Mouse (Mus musculus): ENCODE measurements around the gene Pithd1.
A peak's percentile ranks its signal among the peaks of the same experiment; 100 is the strongest.

Pithd1 gene

GRCm38 (mm10) chr4:135986943-135987710 is at the start of gene Pithd1:
Pithd1 (minus strand) TSS chr4:135987264.
- peak; percentile 95 to 98 for DNase-seq (ENCODE audit: inconsistent age in 2 of 2, low spot score in 1 of 2)

DNA sequence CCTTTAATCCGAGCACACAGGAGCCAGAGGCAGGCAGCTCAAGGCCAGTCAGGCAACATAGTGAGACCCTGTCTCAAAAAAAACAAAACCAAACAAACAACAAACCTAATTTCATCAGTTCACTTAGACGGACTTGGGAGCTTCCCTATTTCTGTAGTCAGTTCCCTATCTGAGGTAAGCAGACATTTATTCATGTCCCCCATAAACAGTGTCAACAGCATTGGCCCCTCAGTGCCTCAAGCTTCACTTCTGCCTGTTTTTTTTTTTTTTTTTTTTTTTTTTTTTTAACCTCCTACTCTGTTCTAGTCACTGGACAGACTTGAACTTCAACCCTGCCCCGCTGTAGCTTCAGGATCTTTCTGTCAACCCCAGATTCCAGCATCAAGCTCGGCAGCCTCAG is 48.0 kb upstream of the Pithd1 start:
- no peak for DNase-seq (ENCODE audit: inconsistent age in 2 of 2, low spot score in 1 of 2)

- DNase-seq (ENCODE audit: inconsistent age in 2 of 2, low spot score in 1 of 2) = no peak
Observed at GRCm38 (mm10) chr4:136033231-136033630, 46.2 kb upstream of the Pithd1 start.

- DNase-seq (ENCODE audit: inconsistent age in 2 of 2, low spot score in 1 of 2) = peak in 1 of 2 experiments; percentile 53
Observed at GRCm38 (mm10) chr4:136030968-136031909, 44.2 kb upstream of the Pithd1 start.

GRCm38 (mm10) chr4:136028689-136029088 is 41.6 kb upstream of the Pithd1 start:
- no peak for DNase-seq (ENCODE audit: inconsistent age in 2 of 2, low spot score in 1 of 2)

DNA sequence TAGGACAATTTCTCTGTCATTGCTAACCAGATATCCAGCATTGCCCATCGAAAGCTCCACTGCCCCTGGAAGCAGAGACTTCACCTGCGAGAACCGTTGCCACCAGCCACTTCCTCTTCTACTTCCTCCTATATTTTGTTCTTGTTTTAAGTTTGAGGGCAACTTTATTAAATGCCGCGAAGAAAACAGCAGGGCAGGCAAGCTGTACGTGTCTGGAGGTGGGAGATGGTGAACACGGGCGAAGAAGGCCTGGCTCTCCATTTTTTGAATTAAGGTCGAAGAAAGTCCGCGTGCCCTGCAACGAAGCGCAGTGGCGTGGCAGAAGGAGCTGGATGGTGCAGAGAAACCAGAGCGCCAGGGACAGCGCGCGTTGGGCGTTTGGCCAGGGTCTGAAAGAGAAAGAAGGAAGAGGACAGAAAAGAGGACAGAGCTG is 41.1 kb upstream of the Pithd1 start:
- no peak for DNase-seq (ENCODE audit: inconsistent age in 2 of 2, low spot score in 1 of 2)

DNA sequence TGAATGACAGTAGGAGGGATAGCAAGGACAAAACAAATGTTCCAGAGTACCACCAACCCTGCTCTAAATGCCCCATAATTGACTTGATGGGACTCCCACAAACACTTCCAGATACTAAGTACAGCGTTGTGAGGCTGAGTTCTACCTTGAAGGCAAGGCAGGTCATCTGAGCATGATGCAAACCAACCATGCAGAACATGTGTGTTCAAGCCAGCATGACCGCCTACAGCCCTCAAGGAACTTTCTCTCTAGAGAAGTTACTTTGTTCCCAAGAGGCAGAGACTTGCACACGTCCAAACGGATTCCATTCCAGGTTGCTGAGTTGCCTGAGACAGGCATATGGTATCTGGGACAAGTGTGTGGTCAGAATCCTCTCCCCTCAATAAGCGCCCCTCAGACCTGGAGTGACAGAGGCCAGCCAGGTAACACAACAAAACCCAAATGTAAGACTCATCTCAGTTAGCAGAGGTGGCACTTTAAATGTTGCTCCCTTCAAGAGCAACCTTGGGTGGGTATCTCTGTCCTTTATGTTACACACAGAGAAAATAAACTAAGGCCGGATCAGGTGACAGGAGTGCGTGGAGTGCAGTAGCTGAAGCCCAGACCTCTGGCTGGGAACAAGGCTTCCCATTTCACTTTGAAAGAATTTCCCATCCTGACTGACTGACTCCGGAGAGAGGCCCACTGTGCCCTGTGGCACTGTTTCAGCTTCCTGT is 40.5 kb upstream of the Pithd1 start:
- DNase-seq (ENCODE audit: inconsistent age in 2 of 2, low spot score in 1 of 2) = no peak

- DNase-seq (ENCODE audit: inconsistent age in 2 of 2, low spot score in 1 of 2) = no peak
Observed at GRCm38 (mm10) chr4:136025350-136025749, 38.3 kb upstream of the Pithd1 start.

DNA sequence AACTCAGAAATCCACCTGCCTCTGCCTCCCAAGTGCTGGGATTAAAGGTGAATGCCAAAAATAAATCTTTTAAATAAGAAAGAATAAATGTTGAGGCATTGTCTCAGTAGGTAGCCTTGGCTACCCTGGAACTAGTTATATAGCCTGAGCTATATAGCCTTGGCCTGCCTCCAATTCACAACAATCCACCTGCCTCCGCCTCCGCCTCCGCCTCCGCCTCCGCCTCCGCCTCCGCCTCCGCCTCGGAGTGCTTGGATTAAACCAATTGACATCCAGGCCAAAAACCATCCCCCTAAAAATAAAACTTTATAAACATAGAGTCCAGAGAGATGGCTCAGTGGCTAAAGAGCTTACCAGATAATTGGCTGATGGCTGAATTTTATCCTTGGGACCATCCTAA is 35.9 kb upstream of the Pithd1 start:
- peak in 1 of 2 experiments; percentile 52 for DNase-seq (ENCODE audit: inconsistent age in 2 of 2, low spot score in 1 of 2)

- peak; percentile 100 for DNase-seq (ENCODE audit: inconsistent age in 2 of 2, low spot score in 1 of 2)
Observed at GRCm38 (mm10) chr4:136021549-136022047, 34.5 kb upstream of the Pithd1 start, which contains the start of gene Eloa. Eloa (minus strand) TSS chr4:136021763.

DNA sequence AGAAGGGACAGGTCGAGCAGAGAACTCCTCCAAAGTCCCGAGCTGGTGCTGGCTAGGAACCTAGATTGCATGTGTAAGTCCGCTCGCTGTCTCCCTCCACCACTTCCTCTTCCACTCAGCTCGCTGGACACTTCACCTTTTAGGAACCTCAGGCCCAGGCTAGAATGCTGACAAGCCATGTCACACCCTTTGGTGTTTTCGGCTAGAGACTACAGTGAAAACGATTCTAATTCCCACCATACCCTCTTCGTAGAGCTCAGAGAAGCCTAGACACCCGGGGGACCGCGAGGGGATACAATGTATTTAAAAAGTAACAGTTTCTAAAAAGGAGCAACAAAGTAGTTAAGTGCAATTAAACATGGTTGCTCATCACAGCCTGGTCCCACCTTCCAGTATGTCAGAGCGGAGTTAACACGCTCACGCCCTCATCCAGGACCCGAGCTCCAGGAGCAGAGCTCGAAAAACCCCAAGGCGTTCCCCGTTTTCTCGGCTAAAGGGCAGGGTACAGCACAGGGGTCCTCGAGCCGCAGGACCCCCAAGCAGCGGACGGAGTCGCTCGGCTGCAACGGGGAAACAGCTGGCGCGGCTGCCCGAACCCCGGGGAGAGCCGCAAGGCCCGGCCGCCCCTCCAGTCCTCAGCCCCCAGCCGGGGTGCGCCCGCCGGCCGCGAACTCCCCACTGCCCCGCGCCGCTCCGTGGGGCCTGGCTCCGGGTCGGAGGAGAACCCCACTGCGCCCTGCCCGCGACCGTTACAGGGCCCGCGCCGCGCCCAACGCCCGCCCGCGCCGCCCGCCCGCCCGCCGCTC is 33.9 kb upstream of the Pithd1 start:
- DNase-seq (ENCODE audit: inconsistent age in 2 of 2, low spot score in 1 of 2) = peak; percentile 26 to 76

DNA sequence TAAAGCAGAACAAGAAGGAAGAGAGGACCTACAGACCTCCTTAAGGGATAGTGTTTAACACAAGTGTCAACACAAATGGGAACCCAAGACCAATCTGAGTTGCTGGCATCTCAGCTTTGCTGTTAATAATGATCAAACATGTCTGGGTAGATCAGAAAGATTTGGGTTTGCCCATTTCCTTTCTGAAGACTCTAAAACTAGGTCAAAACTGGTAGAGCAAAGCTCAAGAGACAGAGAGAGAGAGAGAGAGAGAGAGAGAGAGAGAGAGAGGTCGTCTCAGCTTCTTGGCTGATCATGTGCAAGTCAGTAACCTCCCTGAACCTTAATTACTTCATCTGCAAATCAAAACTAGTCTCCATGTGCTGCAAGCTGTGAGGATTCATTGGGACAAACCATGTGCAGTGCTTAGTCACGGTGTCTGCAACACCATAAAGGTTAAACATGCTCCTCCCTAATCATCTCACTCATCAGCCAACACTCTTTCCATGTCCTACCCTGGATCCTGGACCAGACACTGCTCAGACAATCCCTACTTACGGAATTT is 29.1 kb upstream of the Pithd1 start:
- peak in 1 of 2 experiments; percentile 27 for DNase-seq (ENCODE audit: inconsistent age in 2 of 2, low spot score in 1 of 2)

DNA sequence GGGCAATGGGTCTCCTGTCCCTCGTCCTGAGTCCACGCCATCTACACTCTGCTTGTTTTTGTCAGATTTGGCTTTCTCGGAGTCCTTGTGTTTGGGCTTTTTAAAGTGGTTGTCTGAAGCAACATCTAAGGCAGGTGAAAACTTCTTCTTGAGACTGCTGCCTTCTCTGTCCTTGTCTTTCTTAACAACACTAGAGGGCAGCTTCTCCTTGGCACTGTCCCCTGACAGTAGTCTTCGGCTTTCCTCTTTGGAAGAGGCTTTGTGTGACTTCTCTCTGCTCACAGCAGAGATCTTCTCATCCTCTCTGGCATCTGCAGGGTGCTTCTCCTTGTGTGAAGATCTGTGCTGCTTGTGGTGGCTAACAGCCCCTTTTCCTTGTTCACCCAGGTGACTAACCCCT is 23.5 kb upstream of the Pithd1 start:
- no peak for DNase-seq (ENCODE audit: inconsistent age in 2 of 2, low spot score in 1 of 2)

- DNase-seq (ENCODE audit: inconsistent age in 2 of 2, low spot score in 1 of 2) = no peak
Observed at GRCm38 (mm10) chr4:136008782-136009447, 21.9 kb upstream of the Pithd1 start.

GRCm38 (mm10) chr4:136006821-136007220 is 19.8 kb upstream of the Pithd1 start:
- DNase-seq (ENCODE audit: inconsistent age in 2 of 2, low spot score in 1 of 2) = no peak

DNA sequence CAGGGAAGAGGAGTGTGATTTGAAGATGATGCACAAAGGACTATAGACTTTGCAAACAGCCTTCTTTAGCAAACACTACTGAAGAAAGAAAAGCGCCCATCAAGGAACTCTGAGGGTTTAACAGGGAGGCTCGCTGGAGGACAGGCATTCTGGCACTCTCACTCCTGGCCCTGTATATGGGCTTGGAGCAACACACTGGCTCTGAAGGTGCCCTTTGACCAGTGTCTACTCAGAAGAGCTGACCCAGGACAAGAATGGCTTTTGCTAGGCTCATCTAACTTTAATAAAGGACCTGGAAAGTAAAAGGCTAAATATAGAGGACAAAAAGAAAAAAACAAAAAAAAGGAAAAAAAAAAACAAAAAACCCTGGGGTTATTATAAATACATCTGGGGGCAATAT is 17.9 kb upstream of the Pithd1 start:
- DNase-seq (ENCODE audit: inconsistent age in 2 of 2, low spot score in 1 of 2) = no peak

- peak; percentile 59 to 77 for DNase-seq (ENCODE audit: inconsistent age in 2 of 2, low spot score in 1 of 2)
Observed at GRCm38 (mm10) chr4:136004107-136004675, 17.1 kb upstream of the Pithd1 start.

- no peak for DNase-seq (ENCODE audit: inconsistent age in 2 of 2, low spot score in 1 of 2)
Observed at GRCm38 (mm10) chr4:135995118-135995517, 8.1 kb upstream of the Pithd1 start.

DNA sequence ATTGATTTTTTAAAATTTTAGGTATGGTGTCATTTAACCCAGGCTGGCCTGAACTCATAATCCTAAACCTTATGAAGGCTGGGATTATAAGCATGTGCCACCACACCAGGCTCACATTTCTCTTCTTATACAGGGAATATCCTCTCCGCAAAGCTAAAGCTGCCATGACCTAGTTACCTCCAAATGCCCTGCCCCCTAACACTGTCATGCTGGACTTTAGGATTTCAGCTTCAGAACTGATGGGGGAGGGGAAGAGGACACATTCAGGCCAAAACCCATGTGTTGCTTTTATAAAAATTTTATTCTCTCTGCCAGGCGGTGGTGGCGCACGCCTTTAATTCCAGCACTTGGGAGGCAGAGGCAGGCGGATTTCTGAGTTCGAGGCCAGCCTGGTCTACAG is 6.9 kb upstream of the Pithd1 start:
- DNase-seq (ENCODE audit: inconsistent age in 2 of 2, low spot score in 1 of 2) = no peak

Data from adrenal gland, adult (tissue).